Mouse (Mus musculus) forebrain, embryonic 13.5 days (tissue): Measurements from ENCODE around the gene Palld. TPM values are rescaled to one million over a fixed set of nuclear protein-coding genes. Genes with fewer than 3 reads are reported as not detected.

ENCODE experiments used
- ATAC-seq: fragments of 200-750 bp; cut with Nextera tagmentation; 2 replicates; pipeline ENCODE4 v1.8.0; 2017
- H3K27ac ChIP-seq: fragments of 300-500 bp; sonication (generic); 2 replicates; pipeline ENCODE4 v1.5.1; 2015; ENCODE audit warnings: inconsistent platforms, mild to moderate bottlenecking, moderate library complexity
- H3K27me3 ChIP-seq: fragments of 300-500 bp; sonication (generic); 2 replicates; pipeline ENCODE4 v1.6.1; 2015; ENCODE audit warnings: mild to moderate bottlenecking, inconsistent platforms
- H3K36me3 ChIP-seq: fragments of 300-500 bp; sonication (generic); 2 replicates; pipeline ENCODE4 v1.6.1; 2015; ENCODE audit warnings: mild to moderate bottlenecking, inconsistent platforms; ENCODE audit not compliant: poor library complexity, severe bottlenecking
- H3K4me1 ChIP-seq: fragments of 300-500 bp; sonication (generic); 2 replicates; pipeline ENCODE4 v1.6.1; 2015; ENCODE audit warnings: inconsistent platforms
- H3K4me2 ChIP-seq: fragments of 300-500 bp; sonication (generic); 2 replicates; pipeline ENCODE4 v1.6.1; 2015; ENCODE audit warnings: inconsistent platforms, mild to moderate bottlenecking, moderate library complexity
- H3K4me3 ChIP-seq: fragments of 300-500 bp; sonication (generic); 2 replicates; pipeline ENCODE4 v1.5.1; 2015; ENCODE audit warnings: mild to moderate bottlenecking, inconsistent platforms
- H3K9ac ChIP-seq: fragments of 300-500 bp; sonication (generic); 2 replicates; pipeline ENCODE4 v1.6.1; 2015; ENCODE audit warnings: mild to moderate bottlenecking, inconsistent platforms
- H3K9me3 ChIP-seq: fragments of 300-500 bp; sonication (generic); replicated peaks from 2 replicates; pipeline ENCODE4 v1.6.1; 2016; ENCODE audit warnings: inconsistent platforms
- WGBS: fragments of 180-500 bp; shearing (Covaris S2); methylation state at CpG from one replicate; pipeline ENCODE4 v1.1.7; 2015; 5-methylcytosine and 5-hydroxymethylcytosine counted together
- polyA plus RNA-seq: library from polyadenylated mRNA; unstranded; fragments of >200 nt; fragmentation: Nextera tagmentation; extraction: Ambion mirVana; gene quantifications from 2 replicates; pipeline ENCODE4 v1.2.1, GENCODE M21; 2015

The Palld gene
- polyA plus RNA-seq, 1 experiment from 2014 or later, result 30.2 TPM

- ATAC-seq, result peak; percentile 43; the same call in 1 of the 2 replicates
- Histone ChIP-seq H3K4me2 (no peak overlapping the region), H3K27me3 (no peaks in the 10 kb centered on the region), H3K4me1 (peaks cover 8% of the 10 kb centered on the region), H3K9ac (no peak overlapping the region), H3K4me3 (no peak overlapping the region), H3K27ac (no peak overlapping the region), H3K36me3 (peaks cover 29% of the 10 kb centered on the region), H3K9me3 (no peaks in the 10 kb centered on the region)
- WGBS, result 18% methylated on average over 1 of the region's 1 CpGs
These were observed 380.4 kb downstream of the Palld start for GRCm38 (mm10) chr8:61522132-61522531.

GRCm38 (mm10) chr8:61517502-61518185 is 384.8 kb downstream of the Palld start:
- H3K4me2 ChIP-seq, result no peak overlapping the region
- no peak for ATAC-seq
- 81% methylated on average over 14 of the region's 14 CpGs for WGBS
- H3K9ac ChIP-seq, result no peak overlapping the region
- no peak overlapping the region for H3K4me3 ChIP-seq
- no peaks in the 10 kb centered on the region for H3K9me3 ChIP-seq
- peak overlapping the region; percentile 84 for H3K27ac ChIP-seq
- H3K27me3 ChIP-seq, result no peaks in the 10 kb centered on the region
- peaks cover 33% of the 10 kb centered on the region for H3K4me1 ChIP-seq
- peaks cover 20% of the 10 kb centered on the region for H3K36me3 ChIP-seq

GRCm38 (mm10) chr8:61516745-61517501 is 385.6 kb downstream of the Palld start:
- Histone ChIP-seq H3K4me1 (peaks cover 33% of the 10 kb centered on the region), H3K9ac (no peak overlapping the region), H3K27me3 (no peaks in the 10 kb centered on the region), H3K9me3 (no peaks in the 10 kb centered on the region), H3K4me3 (no peak overlapping the region), H3K4me2 (peak overlapping the region; percentile 27; the same call in 1 of the 2 replicates), H3K27ac (peak overlapping the region; percentile 84), H3K36me3 (peaks cover 22% of the 10 kb centered on the region)
- 61% methylated on average over 8 of the region's 8 CpGs for WGBS
- ATAC-seq, result no peak

GRCm38 (mm10) chr8:61515931-61516744 is 386.4 kb downstream of the Palld start:
- Histone ChIP-seq H3K4me3 (peak overlapping the region; percentile 16), H3K9ac (peak overlapping the region; percentile 32), H3K36me3 (peaks cover 20% of the 10 kb centered on the region), H3K9me3 (no peaks in the 10 kb centered on the region), H3K4me1 (peaks cover 33% of the 10 kb centered on the region), H3K27me3 (no peaks in the 10 kb centered on the region), H3K27ac (peak overlapping the region; percentile 96), H3K4me2 (peak overlapping the region; percentile 47)
- peak; percentile 93 for ATAC-seq
- 22% methylated on average over 25 of the region's 25 CpGs for WGBS

GRCm38 (mm10) chr8:61515110-61515930 is 387.2 kb downstream of the Palld start:
- Histone ChIP-seq H3K36me3 (peaks cover 28% of the 10 kb centered on the region), H3K9me3 (no peaks in the 10 kb centered on the region), H3K27me3 (no peaks in the 10 kb centered on the region), H3K27ac (peak overlapping the region; percentile 96), H3K4me3 (peak overlapping the region; percentile 16), H3K4me1 (peaks cover 33% of the 10 kb centered on the region), H3K4me2 (peak overlapping the region; percentile 47), H3K9ac (peak overlapping the region; percentile 37)
- peak; percentile 67 for ATAC-seq
- WGBS, result 39% methylated on average over 24 of the region's 24 CpGs

- Histone ChIP-seq H3K4me1 (no peaks in the 10 kb centered on the region), H3K9me3 (no peaks in the 10 kb centered on the region), H3K27me3 (no peaks in the 10 kb centered on the region), H3K36me3 (peaks cover 17% of the 10 kb centered on the region; the same call in 1 of the 2 replicates), H3K4me2 (no peak overlapping the region), H3K4me3 (no peak overlapping the region), H3K9ac (no peak overlapping the region), H3K27ac (no peak overlapping the region)
- no peak for ATAC-seq
These were observed 400.2 kb downstream of the Palld start for GRCm38 (mm10) chr8:61502277-61502676.

- WGBS, result 87% methylated on average over 3 of the region's 3 CpGs
- no peak overlapping the region for H3K4me2 ChIP-seq
- no peaks in the 10 kb centered on the region for H3K27me3 ChIP-seq
- no peaks in the 10 kb centered on the region for H3K4me1 ChIP-seq
- no peaks in the 10 kb centered on the region for H3K9me3 ChIP-seq
- H3K4me3 ChIP-seq, result no peak overlapping the region
- no peak for ATAC-seq
- no peak overlapping the region for H3K27ac ChIP-seq
- peaks cover 24% of the 10 kb centered on the region for H3K36me3 ChIP-seq
- H3K9ac ChIP-seq, result no peak overlapping the region
These were observed 401.6 kb downstream of the Palld start for GRCm38 (mm10) chr8:61500914-61501313.

- H3K27me3 ChIP-seq, result no peaks in the 10 kb centered on the region
- H3K36me3 ChIP-seq, result peaks cover 20% of the 10 kb centered on the region
- no peak overlapping the region for H3K4me2 ChIP-seq
- WGBS, result 57% methylated on average over 4 of the region's 4 CpGs
- H3K9me3 ChIP-seq, result no peaks in the 10 kb centered on the region
- no peak overlapping the region for H3K27ac ChIP-seq
- ATAC-seq, result peak; percentile 58; the same call in 1 of the 2 replicates
- H3K4me1 ChIP-seq, result no peaks in the 10 kb centered on the region
- H3K4me3 ChIP-seq, result no peak overlapping the region
- H3K9ac ChIP-seq, result no peak overlapping the region
These were observed 403.5 kb downstream of the Palld start for GRCm38 (mm10) chr8:61499035-61499434.

GRCm38 (mm10) chr8:61497110-61497509 is 405.4 kb downstream of the Palld start:
- H3K4me3 ChIP-seq, result no peak overlapping the region
- H3K9ac ChIP-seq, result no peak overlapping the region
- no peaks in the 10 kb centered on the region for H3K27me3 ChIP-seq
- no peak for ATAC-seq
- no peak overlapping the region for H3K4me2 ChIP-seq
- peaks cover 10% of the 10 kb centered on the region for H3K36me3 ChIP-seq
- H3K9me3 ChIP-seq, result no peaks in the 10 kb centered on the region
- H3K27ac ChIP-seq, result no peak overlapping the region
- no peaks in the 10 kb centered on the region for H3K4me1 ChIP-seq
- WGBS, result 87% methylated on average over 4 of the region's 4 CpGs

GRCm38 (mm10) chr8:61488631-61489030 is 413.9 kb downstream of the Palld start:
- Histone ChIP-seq H3K9ac (no peak overlapping the region), H3K27me3 (no peaks in the 10 kb centered on the region), H3K36me3 (0 out of 2 replicates have a peak, but pooled peaks cover 5% of the 10 kb centered on the region), H3K27ac (no peak overlapping the region), H3K9me3 (no peaks in the 10 kb centered on the region), H3K4me2 (peak overlapping the region; percentile 64), H3K4me3 (peak overlapping the region; percentile 75), H3K4me1 (peaks cover 7% of the 10 kb centered on the region)
- WGBS, result 95% methylated on average over 8 of the region's 8 CpGs
- ATAC-seq, result no peak

GRCm38 (mm10) chr8:61487597-61488156 is 414.8 kb downstream of the Palld start, which contains the start of gene Cbr4:
TSS of gene Cbr4 (plus strand) at chr8:61487734.
- ATAC-seq, result peak; percentile 98
- peaks cover 7% of the 10 kb centered on the region for H3K4me1 ChIP-seq
- peak within 1 kb of the TSS; percentile 75 for H3K4me3 ChIP-seq
- H3K27ac ChIP-seq, result peak within 1 kb of the TSS; percentile 90
- H3K9ac ChIP-seq, result peak within 1 kb of the TSS; percentile 86
- WGBS, result 1% methylated on average over 29 of the region's 29 CpGs
- H3K36me3 ChIP-seq, result 0 out of 2 replicates have a peak, but pooled peaks cover 5% of the 10 kb centered on the region
- H3K27me3 ChIP-seq, result no peaks in the 10 kb centered on the region
- H3K9me3 ChIP-seq, result no peaks in the 10 kb centered on the region
- peak within 1 kb of the TSS; percentile 64 for H3K4me2 ChIP-seq
